7 mouse cellular contexts compared by ENCODE assay signal in genomic region chr10:128459409-128460269, GRCm38 (mm10). TPM values are rescaled to one million over a fixed set of nuclear protein-coding genes. Genes with fewer than 3 reads are reported as not detected.
DNase-seq lines count a peak whose midpoint lies in the region; ATAC-seq and TF ChIP-seq lines count a peak whose summit lies in the region.

No protein-coding gene starts in this region.

- ATAC-seq in embryonic facial prominence, embryonic 12.5 days (ENCODE audit: insufficient number of reproducible peaks, insufficient read depth, low FRiP score, low TSS enrichment) = peak; percentile 58
- peak; percentile 51 for ATAC-seq in heart, postnatal 0 days (ENCODE audit: insufficient read depth, low read depth)

- H3K9ac ChIP-seq in ES-Bruce4 (ENCODE audit: low read depth, poor library complexity, severe bottlenecking) = peak overlapping the region; percentile 84
- peak overlapping the region; percentile 98 for H3K9ac ChIP-seq in embryonic facial prominence, embryonic 12.5 days
- H3K9ac ChIP-seq in heart, postnatal 0 days (replicated peaks; ENCODE audit: low read depth, low read length) = peak overlapping the region; percentile 89

- H3K36me3 ChIP-seq in ES-Bruce4 (ENCODE audit: control insufficient read depth, insufficient read depth, low read length, poor library complexity, severe bottlenecking) = peaks cover 6% of the 10 kb centered on the region; the same call in 1 of the 2 replicates
- peaks cover 28% of the 10 kb centered on the region for H3K36me3 ChIP-seq in embryonic facial prominence, embryonic 12.5 days
- peaks cover 33% of the 10 kb centered on the region for H3K36me3 ChIP-seq in heart, postnatal 0 days (replicated peaks; ENCODE audit: control insufficient read depth, insufficient read depth, low read length)

- no peak for TF ChIP-seq EP300 in ES-Bruce4 (IDR thresholded peaks at IDR 0.05; ENCODE audit: insufficient read depth, low read depth, low read length)
- TF ChIP-seq EP300 in heart, postnatal 0 days (IDR thresholded peaks at IDR 0.05; ENCODE audit: low read depth) = no peak

- H3K9me3 ChIP-seq in ES-Bruce4 (replicated peaks; ENCODE audit: control insufficient read depth, insufficient read depth, low read length, poor library complexity, severe bottlenecking) = no peaks in the 10 kb centered on the region
- no peaks in the 10 kb centered on the region for H3K9me3 ChIP-seq in embryonic facial prominence, embryonic 12.5 days
- no peaks in the 10 kb centered on the region for H3K9me3 ChIP-seq in heart, postnatal 0 days (replicated peaks; ENCODE audit: control insufficient read depth, low read length)

- whole genome bisulfite sequencing in embryonic facial prominence, embryonic 12.5 days = 1% methylated on average over 49 of the region's 67 CpGs
- 3% methylated on average over 37 of the region's 67 CpGs for WGBS in heart, postnatal 0 days

- DNase-seq in adrenal gland, postnatal 25 days = peak; percentile 45
- DNase-seq in heart, postnatal 0 days (ENCODE audit: low spot score) = no peak
- DNase-seq in left cerebral cortex, postnatal 25 days (ENCODE audit: low spot score in 2 of 2) = peak; percentile 39 to 47
- DNase-seq in mesoderm, embryonic 11.5 days (ENCODE audit: low read depth, low spot score) = peak; percentile 32
- peak; percentile 32 to 48 for DNase-seq in spleen, adult 18-20 months

- TF ChIP-seq POLR2A in ES-Bruce4 (IDR thresholded peaks at IDR 0.05; ENCODE audit: insufficient read depth, low read length) = no peak

- peak overlapping the region; percentile 94 for H3K4me3 ChIP-seq in ES-Bruce4 (ENCODE audit: low read depth, low read length)
- peak overlapping the region; percentile 94 for H3K4me3 ChIP-seq in embryonic facial prominence, embryonic 12.5 days
- H3K4me3 ChIP-seq in heart, postnatal 0 days (ENCODE audit: low read depth, low read length) = peak overlapping the region; percentile 81

- peak overlapping the region; percentile 85 for H3K4me2 ChIP-seq in embryonic facial prominence, embryonic 12.5 days (replicated peaks)
- peak overlapping the region; percentile 65 for H3K4me2 ChIP-seq in heart, postnatal 0 days (ENCODE audit: low read depth, low read length)

- no peak overlapping the region for H3K27ac ChIP-seq in ES-Bruce4 (ENCODE audit: insufficient read depth, low read length)
- H3K27ac ChIP-seq in embryonic facial prominence, embryonic 12.5 days = peak overlapping the region; percentile 96
- peak overlapping the region; percentile 85 for H3K27ac ChIP-seq in heart, postnatal 0 days (ENCODE audit: low read depth)

- no peaks in the 10 kb centered on the region for H3K4me1 ChIP-seq in ES-Bruce4 (ENCODE audit: control insufficient read depth, insufficient read depth, low read length)
- H3K4me1 ChIP-seq in embryonic facial prominence, embryonic 12.5 days = peaks cover 11% of the 10 kb centered on the region
- H3K4me1 ChIP-seq in heart, postnatal 0 days (ENCODE audit: control insufficient read depth, insufficient read depth) = peaks cover 8% of the 10 kb centered on the region; the same call in 1 of the 2 replicates

- H3K27me3 ChIP-seq in ES-Bruce4 (ENCODE audit: control insufficient read depth, insufficient read depth, low read length, poor library complexity, severe bottlenecking) = no peaks in the 10 kb centered on the region
- H3K27me3 ChIP-seq in embryonic facial prominence, embryonic 12.5 days = no peaks in the 10 kb centered on the region
- no peaks in the 10 kb centered on the region for H3K27me3 ChIP-seq in heart, postnatal 0 days (ENCODE audit: control insufficient read depth, insufficient read depth, low read length)

- intact Hi-C loops in left cerebral cortex, postnatal 25 days (cut with DNase I) = loop anchor here (2.0 to 10.0 kb wide), 4 partner anchors 77 to 365 kb away; partner anchors contain the start of genes Baz2a and Coq10a

- TF ChIP-seq CTCF in ES-Bruce4 (IDR thresholded peaks at IDR 0.05; ENCODE audit: low read depth, low read length) = no peak
- TF ChIP-seq CTCF in heart, postnatal 0 days (IDR thresholded peaks at IDR 0.05; ENCODE audit: low read depth) = no peak

RNA-seq across cellular contexts. Expression of gene Smarcc2, which starts 0.6 kb away (rescaled TPM):
- 26.3 and 28.6 TPM in 2 replicates for polyA plus RNA-seq in ES-Bruce4 (2011; ENCODE audit: insufficient read depth, insufficient read length, low read depth, missing spikeins)
- 107 and 125 TPM in 2 replicates for total RNA-seq in adrenal gland, postnatal 25 days (2021)
- polyA plus RNA-seq in embryonic facial prominence, embryonic 12.5 days (2016; fragmentation: Nextera tagmentation; extraction: Ambion mirVana) = 121 and 125 TPM in 2 replicates
- 40.8 and 42.1 TPM in 2 replicates for total RNA-seq in heart, postnatal 0 days (2014; rRNA removed; ENCODE audit: low replicate concordance)
- 31.9 and 32.9 TPM in 2 replicates for polyA plus RNA-seq in heart, postnatal 0 days (2015; fragmentation: Nextera tagmentation; extraction: Ambion mirVana)
- total RNA-seq in left cerebral cortex, postnatal 25 days (2021) = 100 to 1,000 TPM; 228 to 232 TPM

RNA-seq across cellular contexts. Expression of gene Myl6, which starts 34.3 kb away (rescaled TPM):
- polyA plus RNA-seq in ES-Bruce4 (2011; ENCODE audit: insufficient read depth, insufficient read length, low read depth, missing spikeins) = 642 and 680 TPM in 2 replicates
- total RNA-seq in adrenal gland, postnatal 25 days (2021) = 791 and 820 TPM in 2 replicates
- polyA plus RNA-seq in embryonic facial prominence, embryonic 12.5 days (2016; fragmentation: Nextera tagmentation; extraction: Ambion mirVana) = 877 and 907 TPM in 2 replicates
- 606 and 830 TPM in 2 replicates for total RNA-seq in heart, postnatal 0 days (2014; rRNA removed; ENCODE audit: low replicate concordance)
- 791 and 823 TPM in 2 replicates for polyA plus RNA-seq in heart, postnatal 0 days (2015; fragmentation: Nextera tagmentation; extraction: Ambion mirVana)
- total RNA-seq in left cerebral cortex, postnatal 25 days (2021) = 100 to 1,000 TPM; 616 to 641 TPM

RNA-seq across cellular contexts. Expression of gene Myl6b, which starts 38.8 kb away (rescaled TPM):
- polyA plus RNA-seq in ES-Bruce4 (2011; ENCODE audit: insufficient read depth, insufficient read length, low read depth, missing spikeins) = 9.0 and 12.8 TPM in 2 replicates
- total RNA-seq in adrenal gland, postnatal 25 days (2021) = 5.0 and 6.9 TPM in 2 replicates
- polyA plus RNA-seq in embryonic facial prominence, embryonic 12.5 days (2016; fragmentation: Nextera tagmentation; extraction: Ambion mirVana) = 3.2 and 3.9 TPM in 2 replicates
- total RNA-seq in heart, postnatal 0 days (2014; rRNA removed; ENCODE audit: low replicate concordance) = 3.2 and 4.8 TPM in 2 replicates
- 4.6 and 4.9 TPM in 2 replicates for polyA plus RNA-seq in heart, postnatal 0 days (2015; fragmentation: Nextera tagmentation; extraction: Ambion mirVana)
- total RNA-seq in left cerebral cortex, postnatal 25 days (2021) = 10 to 100 TPM; 22.9 to 24.0 TPM

RNA-seq across cellular contexts. Expression of gene Rnf41, which starts 48.2 kb away (rescaled TPM):
- 33.3 and 37.4 TPM in 2 replicates for polyA plus RNA-seq in ES-Bruce4 (2011; ENCODE audit: insufficient read depth, insufficient read length, low read depth, missing spikeins)
- 35.9 and 44.4 TPM in 2 replicates for total RNA-seq in adrenal gland, postnatal 25 days (2021)
- polyA plus RNA-seq in embryonic facial prominence, embryonic 12.5 days (2016; fragmentation: Nextera tagmentation; extraction: Ambion mirVana) = 44.5 and 50.5 TPM in 2 replicates
- 27.1 and 27.3 TPM in 2 replicates for total RNA-seq in heart, postnatal 0 days (2014; rRNA removed; ENCODE audit: low replicate concordance)
- 21.9 and 24.0 TPM in 2 replicates for polyA plus RNA-seq in heart, postnatal 0 days (2015; fragmentation: Nextera tagmentation; extraction: Ambion mirVana)
- 10 to 100 TPM; 76.7 to 78.6 TPM for total RNA-seq in left cerebral cortex, postnatal 25 days (2021)

RNA-seq across cellular contexts. Expression of gene Nabp2, which starts 48.3 kb away (rescaled TPM):
- polyA plus RNA-seq in ES-Bruce4 (2011; ENCODE audit: insufficient read depth, insufficient read length, low read depth, missing spikeins) = 79.3 and 82.9 TPM in 2 replicates
- 74.6 and 75.0 TPM in 2 replicates for total RNA-seq in adrenal gland, postnatal 25 days (2021)
- polyA plus RNA-seq in embryonic facial prominence, embryonic 12.5 days (2016; fragmentation: Nextera tagmentation; extraction: Ambion mirVana) = 67.6 and 70.1 TPM in 2 replicates
- 28.1 and 34.6 TPM in 2 replicates for total RNA-seq in heart, postnatal 0 days (2014; rRNA removed; ENCODE audit: low replicate concordance)
- 55.5 and 56.1 TPM in 2 replicates for polyA plus RNA-seq in heart, postnatal 0 days (2015; fragmentation: Nextera tagmentation; extraction: Ambion mirVana)
- 10 to 100 TPM; 87.8 to 89.7 TPM for total RNA-seq in left cerebral cortex, postnatal 25 days (2021)
